Mouse (Mus musculus) limb, embryonic 14.5 days (tissue): ENCODE results near the gene Ttc21b. TPM values are rescaled to one million over a fixed set of nuclear protein-coding genes. Genes with fewer than 3 reads are reported as not detected.

Experiments used
- ATAC-seq: fragments of 200-750 bp; cut with Nextera tagmentation; 2 replicates; pipeline ENCODE4 v1.8.0; 2017; ENCODE audit warnings: low read depth, moderate number of reproducible peaks, moderate TSS enrichment; ENCODE audit not compliant: low FRiP score
- DNase-seq: peaks from one replicate; pipeline ENCODE4 v3.0.0-alpha.2; 2015; ENCODE audit warnings: low spot score
- H3K27ac ChIP-seq: fragments of 300-500 bp; sonication (generic); replicated peaks from 2 replicates; pipeline ENCODE4 v1.5.1; 2014; ENCODE audit warnings: low read depth, mild to moderate bottlenecking, low read length, moderate library complexity, mixed read lengths
- H3K27me3 ChIP-seq: fragments of 300-500 bp; sonication (generic); 2 replicates; pipeline ENCODE4 v1.6.1; 2014; ENCODE audit warnings: low read length, mixed read lengths; ENCODE audit not compliant: control insufficient read depth, insufficient read depth
- H3K36me3 ChIP-seq: fragments of 300-500 bp; sonication (generic); 2 replicates; pipeline ENCODE4 v1.6.1; 2014; ENCODE audit warnings: mild to moderate bottlenecking, low read length, moderate library complexity, mixed read lengths; ENCODE audit not compliant: control insufficient read depth, insufficient read depth
- H3K4me1 ChIP-seq: fragments of 300-500 bp; sonication (generic); 2 replicates; pipeline ENCODE4 v1.6.1; 2014; ENCODE audit warnings: antibody characterized with exemption, low read length, mixed read lengths; ENCODE audit not compliant: control insufficient read depth, insufficient read depth
- H3K4me2 ChIP-seq: fragments of 300-500 bp; sonication (generic); replicated peaks from 2 replicates; pipeline ENCODE4 v1.6.1; 2014; ENCODE audit warnings: low read depth, mild to moderate bottlenecking, low read length, moderate library complexity; ENCODE audit not compliant: severe bottlenecking
- H3K4me3 ChIP-seq: fragments of 300-500 bp; sonication (generic); replicated peaks from 2 replicates; pipeline ENCODE4 v1.5.1; 2014; ENCODE audit warnings: low read length
- H3K9ac ChIP-seq: fragments of 300-500 bp; sonication (generic); 2 replicates; pipeline ENCODE4 v1.6.1; 2014; ENCODE audit warnings: mild to moderate bottlenecking, low read depth, low read length, moderate library complexity; ENCODE audit not compliant: severe bottlenecking
- H3K9me3 ChIP-seq: fragments of 300-500 bp; sonication (generic); 2 replicates; pipeline ENCODE4 v1.6.1; 2016; ENCODE audit warnings: low read length; ENCODE audit not compliant: control insufficient read depth
- POLR2A ChIP-seq: fragments of 200-500 bp; IDR thresholded peaks from 2 replicates; pipeline ENCODE4 v1.8.0; 2012; ENCODE audit warnings: inconsistent platforms, mild to moderate bottlenecking, moderate library complexity, borderline replicate concordance; ENCODE audit not compliant: insufficient read depth, insufficient read length; ENCODE audit errors: extremely low read depth
- WGBS: fragments of 180-500 bp; shearing (Covaris S2); extraction: QIAGEN DNeasy Blood & Tissue Kit; methylation state at CpG from one replicate; pipeline ENCODE4 v1.1.7; 2014; 5-methylcytosine and 5-hydroxymethylcytosine counted together
- polyA plus RNA-seq, 2 experiments: library from polyadenylated mRNA; depleted of rRNA in 1 of 2; stranded (reverse) in 1 of 2; unstranded in 1 of 2; fragments of >200 nt; fragmentation: Nextera tagmentation in 1 of 2; extraction: Ambion mirVana in 1 of 2; gene quantifications; 2 replicates each; pipeline versions ENCODE4 v1.2.1 to v1.2.3; 2012 to 2014

Ttc21b gene
- polyA plus RNA-seq, 2 experiments, result 12.0 to 14.7 TPM

DNA sequence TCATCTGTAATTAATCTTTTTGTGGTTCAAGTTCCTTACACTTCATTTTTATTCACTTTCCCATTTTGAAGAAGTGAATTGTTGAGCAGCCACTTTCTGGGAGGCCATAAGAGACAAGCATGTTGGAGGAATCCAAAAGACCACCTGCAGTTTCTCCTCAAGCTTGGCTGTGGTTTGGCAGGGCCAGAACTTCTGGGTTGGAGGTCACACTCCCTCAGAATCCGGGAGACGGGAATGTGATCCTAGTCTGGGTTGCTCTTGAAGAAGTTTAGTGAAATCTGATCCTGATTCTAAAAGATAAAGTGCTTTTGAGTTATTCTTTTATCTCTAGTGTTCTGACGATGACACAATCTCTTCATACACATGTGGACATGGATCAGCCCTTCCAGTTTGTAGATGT is 105.9 kb downstream of the Ttc21b start:
- H3K9ac ChIP-seq, result no peak overlapping the region
- no peak for TF ChIP-seq POLR2A
- WGBS, result 57% methylated on average over 3 of the region's 3 CpGs
- peaks cover 11% of the 10 kb centered on the region for H3K4me1 ChIP-seq
- ATAC-seq, result no peak
- no peak for DNase-seq
- no peak overlapping the region for H3K4me2 ChIP-seq
- H3K27ac ChIP-seq, result no peak overlapping the region
- H3K9me3 ChIP-seq, result no peaks in the 10 kb centered on the region
- H3K27me3 ChIP-seq, result no peaks in the 10 kb centered on the region
- no peaks in the 10 kb centered on the region for H3K36me3 ChIP-seq
- no peak overlapping the region for H3K4me3 ChIP-seq

DNA sequence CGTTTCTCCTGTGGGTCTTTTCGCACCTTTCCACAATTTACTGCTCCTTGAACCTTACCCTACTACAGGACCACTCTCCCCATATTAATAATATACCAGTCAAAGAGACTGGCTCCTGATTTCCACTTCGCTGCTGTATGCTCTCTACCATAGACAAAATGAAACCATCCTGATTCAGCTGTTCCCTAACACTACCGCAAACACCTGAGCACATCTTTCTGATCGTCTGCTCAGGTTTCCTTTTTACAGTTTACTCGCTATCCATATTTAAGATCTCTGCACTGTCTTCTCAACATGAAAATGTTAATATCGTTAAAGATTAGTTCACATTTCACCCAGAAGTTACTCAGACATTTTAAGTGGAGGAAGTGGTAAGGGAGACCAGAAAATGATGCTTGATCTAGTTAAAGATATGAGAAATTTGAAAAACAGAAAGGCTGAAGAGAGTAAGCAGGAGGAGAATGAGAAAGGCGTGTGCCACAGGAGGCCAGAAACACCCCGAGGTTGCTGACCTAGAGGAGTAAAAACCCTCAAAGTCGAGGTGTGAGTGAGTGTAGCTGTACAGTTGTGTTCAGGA is 107.7 kb downstream of the Ttc21b start:
- DNase-seq, result no peak
- H3K4me3 ChIP-seq, result no peak overlapping the region
- 80% methylated on average over 10 of the region's 10 CpGs for WGBS
- ATAC-seq, result no peak
- H3K36me3 ChIP-seq, result no peaks in the 10 kb centered on the region
- H3K27ac ChIP-seq, result no peak overlapping the region
- H3K9me3 ChIP-seq, result no peaks in the 10 kb centered on the region
- no peak overlapping the region for H3K9ac ChIP-seq
- TF ChIP-seq POLR2A, result no peak
- no peak overlapping the region for H3K4me2 ChIP-seq
- no peaks in the 10 kb centered on the region for H3K27me3 ChIP-seq
- H3K4me1 ChIP-seq, result peaks cover 16% of the 10 kb centered on the region

DNA sequence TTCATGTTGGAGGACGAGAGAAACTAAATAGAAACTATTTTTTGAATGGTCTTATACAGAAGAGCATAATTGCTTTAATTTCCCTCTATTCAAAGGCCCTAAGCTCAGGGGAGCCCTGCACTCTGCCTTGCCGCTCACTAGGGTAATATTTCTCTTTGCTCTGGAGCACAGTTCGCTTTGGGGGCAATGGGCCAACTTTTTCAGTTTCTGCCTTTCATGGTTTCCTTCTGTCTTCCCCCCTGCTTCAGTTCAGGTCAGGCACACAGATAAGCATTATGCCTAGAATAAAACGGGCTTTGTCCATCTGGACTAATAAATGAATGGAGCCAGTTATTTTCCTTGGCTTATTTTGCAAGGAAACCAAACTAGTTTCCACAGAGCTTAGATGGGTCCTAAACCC is 109.9 kb downstream of the Ttc21b start:
- Histone ChIP-seq H3K36me3 (no peaks in the 10 kb centered on the region), H3K9ac (no peak overlapping the region), H3K27ac (no peak overlapping the region), H3K27me3 (no peaks in the 10 kb centered on the region), H3K4me2 (0 out of 2 replicates have a peak overlapping the region, but pooled peaks have one; percentile 2), H3K4me3 (no peak overlapping the region), H3K9me3 (no peaks in the 10 kb centered on the region), H3K4me1 (peaks cover 16% of the 10 kb centered on the region)
- ATAC-seq, result peak; percentile 72; the same call in 1 of the 2 replicates
- no peak for TF ChIP-seq POLR2A
- peak; percentile 67 for DNase-seq
- WGBS, result 25% methylated on average over 4 of the region's 4 CpGs

DNA sequence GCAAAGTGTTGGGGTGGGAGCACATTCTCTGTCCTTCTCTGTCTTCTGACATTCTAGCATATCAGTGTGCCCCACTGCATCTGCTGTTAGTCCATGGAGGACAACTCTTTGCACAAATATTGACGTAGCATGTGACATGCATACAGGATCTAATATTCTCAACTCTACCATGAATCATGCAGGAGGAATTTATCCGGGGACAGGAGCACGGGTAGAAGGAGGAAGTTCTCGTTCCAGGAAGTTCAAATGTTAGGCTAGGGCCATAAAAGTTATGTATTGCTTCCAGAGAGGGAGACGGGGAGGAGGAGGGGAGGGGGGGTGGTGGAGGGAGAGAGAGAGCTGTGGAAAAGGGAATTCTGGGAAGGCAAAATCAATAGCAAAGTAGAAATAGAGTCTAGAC is 111.6 kb downstream of the Ttc21b start:
- 0 out of 2 replicates have a peak, but pooled peaks have one; percentile 41 for ATAC-seq
- 10% methylated on average over 5 of the region's 5 CpGs for WGBS
- Histone ChIP-seq H3K27me3 (no peaks in the 10 kb centered on the region), H3K36me3 (no peaks in the 10 kb centered on the region), H3K4me2 (no peak overlapping the region), H3K4me3 (no peak overlapping the region), H3K4me1 (peaks cover 16% of the 10 kb centered on the region), H3K9me3 (no peaks in the 10 kb centered on the region), H3K27ac (no peak overlapping the region), H3K9ac (no peak overlapping the region)
- DNase-seq, result no peak
- no peak for TF ChIP-seq POLR2A

DNA sequence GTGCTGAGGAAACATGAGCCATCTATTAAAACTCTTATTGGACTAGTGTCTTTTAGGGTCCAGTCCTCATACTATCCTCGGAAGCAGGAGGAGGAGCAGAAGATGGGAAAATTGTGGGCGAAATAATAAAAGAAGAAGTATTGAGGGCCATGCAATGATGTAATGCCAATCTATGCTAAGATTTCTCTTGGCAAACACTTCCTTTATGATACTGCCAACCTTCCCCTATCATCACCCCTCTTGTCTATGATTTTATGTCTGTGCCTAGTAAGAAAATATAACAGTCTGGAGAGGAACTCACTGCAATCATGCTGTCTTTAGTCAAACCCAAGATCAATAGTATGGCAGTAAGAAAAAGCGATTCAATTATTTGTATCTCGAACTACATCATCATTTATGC is 113.1 kb downstream of the Ttc21b start:
- Histone ChIP-seq H3K36me3 (no peaks in the 10 kb centered on the region), H3K4me1 (peaks cover 16% of the 10 kb centered on the region), H3K9me3 (no peaks in the 10 kb centered on the region), H3K4me3 (no peak overlapping the region), H3K27ac (no peak overlapping the region), H3K9ac (no peak overlapping the region), H3K27me3 (no peaks in the 10 kb centered on the region), H3K4me2 (no peak overlapping the region)
- DNase-seq (no peak), ATAC-seq (no peak)
- TF ChIP-seq POLR2A, result no peak
- 91% methylated on average over 4 of the region's 4 CpGs for WGBS
